Mouse (Mus musculus) olfactory bulb, adult 2 months (tissue): ENCODE measurements at regions not wholly inside any gene's neighbourhood (a gene's known extent, or its start where the extent isn't known, plus 50 kb on each side); places are given as distances from the start of the nearest gene placed in this dataset.

Source experiments
- H3K27ac ChIP-seq: fragments of 200-500 bp; 2 replicates; pipeline ENCODE4 v1.5.1; 2012; ENCODE audit warnings: low read depth, low read length; ENCODE audit not compliant: insufficient read depth
- H3K4me1 ChIP-seq: fragments of 200-500 bp; 2 replicates; pipeline ENCODE4 v1.6.1; 2012; ENCODE audit warnings: low read length; ENCODE audit not compliant: control insufficient read depth, insufficient read depth
- H3K4me3 ChIP-seq: fragments of 200-500 bp; 2 replicates; pipeline ENCODE4 v1.5.1; 2012; ENCODE audit warnings: mild to moderate bottlenecking, low read depth, low read length, moderate library complexity; ENCODE audit not compliant: insufficient read depth
- CTCF ChIP-seq: fragments of 200-500 bp; IDR thresholded peaks from 2 replicates; pipeline ENCODE4 v1.5.1; 2012; ENCODE audit warnings: low read depth, mild to moderate bottlenecking, low read length, moderate library complexity; ENCODE audit not compliant: insufficient read depth
- POLR2A ChIP-seq: fragments of 200-500 bp; IDR thresholded peaks from 2 replicates; pipeline ENCODE4 v1.6.1; 2012; ENCODE audit warnings: mild to moderate bottlenecking, low read depth, low read length, moderate library complexity; ENCODE audit not compliant: insufficient read depth
- WGBS: fragments of 180-500 bp; shearing (Covaris S2); methylation state at CpG from one replicate; pipeline ENCODE4 v1.1.7; 2018; 5-methylcytosine and 5-hydroxymethylcytosine counted together

DNA sequence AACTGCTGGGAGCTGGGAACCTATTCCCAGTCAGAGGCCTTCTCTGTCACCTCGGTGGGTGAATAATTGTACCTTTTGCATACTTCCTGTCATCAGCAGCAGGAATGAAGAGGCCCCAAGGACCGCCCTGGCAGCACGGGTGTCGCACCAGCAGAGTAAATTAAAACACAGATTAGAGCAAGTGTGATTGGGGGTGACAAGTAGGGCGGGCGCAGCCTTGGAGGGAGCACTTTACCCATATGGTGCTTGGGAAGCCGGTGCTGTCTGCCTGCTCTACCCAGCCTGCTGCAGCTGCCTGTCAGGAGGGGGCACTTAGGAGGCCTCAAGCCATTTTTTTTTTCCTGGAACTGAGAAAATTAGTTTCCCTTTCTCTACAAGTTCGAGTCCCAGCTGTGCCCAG lies 264.6 kb upstream of the Irx3 start:
- no peak for TF ChIP-seq CTCF
- no peak for TF ChIP-seq POLR2A
- Histone ChIP-seq H3K4me3 (no peak overlapping the region), H3K27ac (no peak overlapping the region), H3K4me1 (no peaks in the 10 kb centered on the region)
- WGBS, result 51% methylated on average over 8 of the region's 8 CpGs

DNA sequence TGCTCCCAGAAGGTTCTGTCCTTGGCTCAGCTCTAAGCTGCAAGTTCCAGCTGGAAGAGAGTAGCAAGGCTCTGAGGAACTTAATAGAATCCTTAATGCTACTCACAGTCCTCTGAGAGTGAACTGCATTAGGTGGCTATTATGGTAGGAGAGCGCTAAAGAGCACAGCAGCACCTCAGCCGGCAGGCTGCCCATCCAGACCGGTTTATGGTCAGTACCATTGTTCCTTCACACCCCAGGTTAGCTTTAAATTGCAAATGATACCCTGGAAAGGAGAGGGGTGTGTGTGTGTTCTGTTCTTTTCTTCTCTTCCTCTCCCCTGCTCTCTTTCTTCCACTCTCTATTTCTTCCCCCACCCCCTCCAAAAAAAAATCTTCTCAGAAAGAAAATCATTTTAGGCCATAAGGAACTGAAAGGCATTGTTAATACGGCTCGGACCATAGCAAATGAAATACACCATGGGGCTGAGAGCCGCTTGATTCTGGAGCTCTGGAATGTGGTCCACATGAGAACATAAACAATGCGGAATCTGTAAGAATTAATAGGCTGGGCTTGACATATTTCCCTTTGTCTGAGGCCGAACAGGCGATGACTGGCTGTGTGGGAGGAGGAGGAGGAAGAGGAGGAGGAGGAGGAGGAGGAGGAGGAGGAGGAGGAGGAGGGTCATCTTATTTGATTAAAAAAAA lies 263.8 kb upstream of the Irx3 start:
- TF ChIP-seq POLR2A, result no peak
- no peak for TF ChIP-seq CTCF
- Histone ChIP-seq H3K4me3 (no peak overlapping the region), H3K27ac (no peak overlapping the region), H3K4me1 (no peaks in the 10 kb centered on the region)
- WGBS, result 36% methylated on average over 8 of the region's 9 CpGs

DNA sequence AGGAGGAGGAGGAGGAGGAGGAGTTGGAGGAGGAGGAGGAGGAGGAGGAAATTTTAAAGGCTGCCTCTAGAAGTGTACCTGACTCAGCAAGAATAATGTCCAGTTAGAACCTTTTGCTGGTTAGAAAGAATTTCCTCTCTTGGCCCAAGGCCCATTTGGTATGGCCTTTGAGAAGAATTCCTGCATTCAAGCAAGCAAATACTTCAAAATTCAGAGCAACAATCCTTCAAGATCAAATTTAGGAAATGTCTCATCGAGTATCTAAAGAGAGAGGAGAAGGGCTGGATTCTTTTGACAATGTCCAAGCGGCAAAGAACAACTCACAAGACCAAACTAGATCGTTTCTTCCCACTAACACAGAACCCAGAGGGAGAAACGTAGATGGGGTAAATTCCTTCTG lies 263.1 kb upstream of the Irx3 start:
- TF ChIP-seq CTCF (no peak), POLR2A (no peak)
- no peak overlapping the region for H3K27ac ChIP-seq
- H3K4me3 ChIP-seq, result no peak overlapping the region
- WGBS, result 46% methylated on average over 4 of the region's 4 CpGs
- H3K4me1 ChIP-seq, result no peaks in the 10 kb centered on the region

DNA sequence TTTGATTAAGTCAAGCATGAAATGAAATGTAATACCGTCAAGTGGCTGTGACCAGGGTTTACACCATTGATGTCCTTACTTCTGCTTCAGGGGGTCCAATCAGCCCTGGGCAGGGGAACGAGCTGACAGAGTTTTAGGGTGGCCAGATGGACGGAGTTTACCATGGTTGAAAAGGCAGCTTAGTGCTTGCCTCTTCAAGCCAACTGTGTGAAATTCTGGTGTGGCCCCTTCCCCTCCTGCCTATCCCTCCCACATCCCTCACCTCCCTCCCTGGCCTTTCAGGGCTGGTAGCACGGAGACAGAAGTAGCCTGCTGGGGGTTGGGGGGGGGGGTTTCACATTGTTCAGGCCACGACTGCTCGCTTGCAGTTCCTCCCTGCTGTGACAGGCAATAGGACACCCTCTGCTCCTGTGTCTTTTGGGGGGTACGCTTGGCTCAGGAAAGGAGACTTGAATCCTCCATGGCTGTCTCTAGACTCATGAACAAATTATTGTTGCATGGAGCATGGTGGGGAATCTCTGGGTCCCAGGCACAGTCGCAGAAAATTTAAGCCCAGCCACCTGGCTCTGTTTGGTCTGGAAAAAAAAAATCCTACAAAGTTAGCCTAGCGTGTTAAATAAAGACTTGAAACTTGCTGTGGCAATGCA lies 262.4 kb upstream of the Irx3 start:
- no peak for TF ChIP-seq CTCF
- no peak for TF ChIP-seq POLR2A
- H3K27ac ChIP-seq, result no peak overlapping the region
- WGBS, result 26% methylated on average over 9 of the region's 9 CpGs

DNA sequence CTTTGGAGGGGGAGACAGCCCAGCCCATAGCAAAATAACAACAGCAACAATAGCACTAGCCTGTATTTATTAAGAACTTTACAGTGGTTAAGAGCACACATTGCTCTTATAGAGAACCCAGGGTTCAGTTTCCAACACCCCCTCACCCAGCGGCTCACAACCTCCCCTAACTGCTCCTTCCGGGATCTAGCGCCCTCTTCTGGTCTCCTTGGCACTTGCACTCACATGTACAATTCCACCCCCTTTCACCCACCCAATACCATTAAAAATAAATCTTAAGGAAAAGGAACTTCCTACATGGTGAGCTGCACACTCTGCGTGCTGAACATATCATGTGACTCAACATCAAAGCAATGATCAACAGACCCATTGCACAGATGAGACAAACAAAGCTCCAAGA lies 261.5 kb upstream of the Irx3 start:
- WGBS, result 85% methylated on average over 4 of the region's 4 CpGs
- no peak for TF ChIP-seq POLR2A
- no peak for TF ChIP-seq CTCF
- H3K4me1 ChIP-seq, result no peaks in the 10 kb centered on the region
- no peak overlapping the region for H3K4me3 ChIP-seq
- H3K27ac ChIP-seq, result no peak overlapping the region

More for the DNA sequence above, 262.4 kb upstream of the Irx3 start:
- Histone ChIP-seq H3K4me3 (no peak overlapping the region), H3K4me1 (no peaks in the 10 kb centered on the region)

DNA sequence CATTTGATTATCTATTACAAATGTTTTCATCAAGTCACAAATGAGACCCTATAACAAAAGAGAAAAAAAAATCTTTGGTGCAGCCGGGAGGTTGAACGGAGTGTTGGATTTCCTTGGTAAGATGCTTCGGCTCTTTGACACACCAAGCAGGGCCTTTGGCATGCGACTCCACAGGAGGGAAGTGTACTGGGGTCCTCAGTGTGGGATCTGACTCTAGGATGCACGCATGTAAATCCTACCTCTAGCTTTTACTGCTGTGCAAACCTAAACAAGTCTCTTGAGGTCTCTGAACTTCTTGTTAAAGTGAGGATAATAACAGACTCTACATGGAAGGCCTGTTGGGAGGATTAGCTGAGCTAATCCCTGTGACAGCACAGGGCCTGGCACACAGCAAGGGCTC lies 257.6 kb upstream of the Irx3 start:
- TF ChIP-seq CTCF (no peak), POLR2A (no peak)
- 96% methylated on average over 5 of the region's 5 CpGs for WGBS
- H3K4me3 ChIP-seq, result no peak overlapping the region

DNA sequence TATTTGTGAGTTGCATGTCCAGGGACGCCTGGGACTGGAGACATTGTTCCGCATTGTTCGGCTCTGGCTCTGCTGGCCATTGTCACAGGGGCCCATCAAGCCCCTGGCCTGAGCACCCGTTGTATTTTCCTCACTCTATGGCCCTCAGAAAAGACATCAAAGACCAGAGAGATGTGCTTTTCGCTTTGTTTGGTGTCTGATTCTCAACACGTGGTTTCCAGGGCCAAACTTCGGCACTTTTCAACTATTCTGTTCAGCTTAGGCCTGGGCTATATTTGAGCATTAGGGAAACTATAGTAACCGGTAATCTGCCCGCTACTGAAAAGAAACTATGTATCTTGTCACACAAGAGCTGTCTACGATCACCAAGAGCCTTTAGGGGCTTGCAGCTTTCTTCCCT lies 257.1 kb upstream of the Irx3 start:
- TF ChIP-seq POLR2A, result no peak
- TF ChIP-seq CTCF, result no peak
- no peaks in the 10 kb centered on the region for H3K4me1 ChIP-seq
- 79% methylated on average over 10 of the region's 10 CpGs for WGBS

More for the DNA sequence above, 257.6 kb upstream of the Irx3 start:
- Histone ChIP-seq H3K27ac (no peak overlapping the region), H3K4me1 (no peaks in the 10 kb centered on the region)

DNA sequence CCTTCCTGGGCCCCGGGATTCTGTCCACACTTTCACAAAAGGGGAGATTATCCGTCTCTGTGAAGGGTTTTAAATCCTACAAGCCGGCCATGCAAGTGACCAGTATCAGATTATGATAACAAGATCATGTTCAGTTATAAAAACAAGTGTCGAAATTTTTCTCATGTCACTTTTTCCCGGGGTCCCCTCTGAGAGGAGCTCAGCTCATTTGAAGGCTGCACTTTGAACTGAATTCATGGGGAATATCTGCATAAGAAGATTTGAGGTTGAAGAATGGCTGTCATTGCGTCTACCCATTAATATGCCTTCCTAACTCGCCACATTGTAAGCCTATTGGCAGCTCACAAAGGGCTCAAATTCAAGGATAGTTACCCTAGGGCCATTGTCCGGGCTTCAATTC lies 256.0 kb upstream of the Irx3 start:
- Histone ChIP-seq H3K27ac (no peak overlapping the region), H3K4me1 (no peaks in the 10 kb centered on the region), H3K4me3 (no peak overlapping the region)
- 54% methylated on average over 8 of the region's 8 CpGs for WGBS
- TF ChIP-seq CTCF, result no peak

More for the DNA sequence above, 257.1 kb upstream of the Irx3 start:
- H3K27ac ChIP-seq, result no peak overlapping the region
- no peak overlapping the region for H3K4me3 ChIP-seq

DNA sequence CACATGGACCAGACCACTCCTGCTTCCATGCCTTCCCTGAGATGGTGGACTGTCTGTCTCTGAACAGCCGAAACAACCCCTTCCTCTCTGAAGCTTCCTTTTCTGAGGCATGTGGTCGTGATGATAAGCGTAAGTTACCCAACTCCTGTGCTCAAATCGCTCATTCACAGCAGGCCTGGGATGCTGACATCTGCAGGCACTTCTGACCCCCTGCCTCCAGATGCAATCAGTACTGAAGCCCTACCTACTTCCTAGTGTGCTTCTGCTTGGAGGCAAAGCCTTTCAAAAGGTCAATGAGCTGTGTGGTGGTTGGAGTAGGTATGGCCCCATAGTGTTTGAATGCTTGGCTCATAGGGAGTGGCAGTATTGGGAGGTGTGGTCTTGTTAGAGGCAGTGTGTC lies 253.7 kb upstream of the Irx3 start:
- H3K4me1 ChIP-seq, result no peaks in the 10 kb centered on the region
- H3K27ac ChIP-seq, result no peak overlapping the region
- WGBS, result 88% methylated on average over 4 of the region's 4 CpGs
- no peak overlapping the region for H3K4me3 ChIP-seq
- TF ChIP-seq CTCF (no peak), POLR2A (no peak)
